Mouse (Mus musculus) hindbrain, embryonic 14.5 days (tissue): Measurements from ENCODE around the gene Cgrrf1. TPM values are rescaled to one million over a fixed set of nuclear protein-coding genes. Genes with fewer than 3 reads are reported as not detected.
A peak's percentile ranks its signal among the peaks of the same experiment; 100 is the strongest.

ENCODE experiments used
- ATAC-seq: fragments of 200-750 bp; cut with Nextera tagmentation; 2 replicates; pipeline ENCODE4 v1.8.0; 2017; ENCODE audit warnings: moderate number of reproducible peaks, mild to moderate bottlenecking, moderate TSS enrichment, moderate library complexity; ENCODE audit not compliant: low FRiP score
- DNase-seq: peaks from one replicate; pipeline ENCODE4 v3.0.0-alpha.2; 2015; ENCODE audit warnings: low spot score
- H3K27ac ChIP-seq: fragments of 300-500 bp; sonication (generic); 2 replicates; pipeline ENCODE4 v1.5.1; 2014; ENCODE audit warnings: mild to moderate bottlenecking, moderate library complexity
- H3K27me3 ChIP-seq: fragments of 300-500 bp; sonication (generic); 2 replicates; pipeline ENCODE4 v1.6.1; 2014; ENCODE audit warnings: mild to moderate bottlenecking, low read length, mixed read lengths; ENCODE audit not compliant: control insufficient read depth, insufficient read depth
- H3K36me3 ChIP-seq: fragments of 300-500 bp; sonication (generic); replicated peaks from 2 replicates; pipeline ENCODE4 v1.6.1; 2014; ENCODE audit not compliant: control insufficient read depth, insufficient read depth
- H3K4me1 ChIP-seq: fragments of 300-500 bp; sonication (generic); replicated peaks from 2 replicates; pipeline ENCODE4 v1.6.1; 2014; ENCODE audit warnings: antibody characterized with exemption, low read length, mixed read lengths; ENCODE audit not compliant: control insufficient read depth, insufficient read depth
- H3K4me2 ChIP-seq: fragments of 300-500 bp; sonication (generic); replicated peaks from 2 replicates; pipeline ENCODE4 v1.6.1; 2014; ENCODE audit warnings: mild to moderate bottlenecking, moderate library complexity
- H3K4me3 ChIP-seq: fragments of 300-500 bp; sonication (generic); replicated peaks from 2 replicates; pipeline ENCODE4 v1.5.1; 2014; ENCODE audit warnings: mild to moderate bottlenecking, low read length
- H3K9ac ChIP-seq: fragments of 300-500 bp; sonication (generic); 2 replicates; pipeline ENCODE4 v1.6.1; 2014
- H3K9me3 ChIP-seq: fragments of 300-500 bp; sonication (generic); 2 replicates; pipeline ENCODE4 v1.6.1; 2016; ENCODE audit warnings: low read length; ENCODE audit not compliant: control insufficient read depth
- WGBS: fragments of 180-500 bp; shearing (Covaris S2); extraction: QIAGEN DNeasy Blood & Tissue Kit; methylation state at CpG from one replicate; pipeline ENCODE4 v1.1.7; 2014; 5-methylcytosine and 5-hydroxymethylcytosine counted together
- polyA plus RNA-seq: library from polyadenylated mRNA; unstranded; fragments of >200 nt; fragmentation: Nextera tagmentation; extraction: Ambion mirVana; gene quantifications from 2 replicates; pipeline ENCODE4 v1.2.1, GENCODE M21; 2014

The Cgrrf1 gene
- polyA plus RNA-seq, 1 experiment from 2014 or later, result 21.3 TPM

GRCm38 (mm10) chr14:46883068-46883870 is 51.3 kb downstream of the Cgrrf1 start:
- H3K9me3 ChIP-seq, result no peaks in the 10 kb centered on the region
- H3K27ac ChIP-seq, result peak overlapping the region; percentile 45; the same call in 1 of the 2 replicates
- H3K4me3 ChIP-seq, result peak overlapping the region; percentile 59
- H3K4me1 ChIP-seq, result peaks cover 16% of the 10 kb centered on the region
- peak; percentile 57 for DNase-seq
- peaks cover 16% of the 10 kb centered on the region for H3K27me3 ChIP-seq
- H3K9ac ChIP-seq, result peak overlapping the region; percentile 72
- peak; percentile 44 for ATAC-seq
- H3K36me3 ChIP-seq, result no peaks in the 10 kb centered on the region
- under 1% methylated on average over 67 of the region's 70 CpGs for WGBS
- peak overlapping the region; percentile 90 for H3K4me2 ChIP-seq

- 1% methylated on average over 22 of the region's 29 CpGs for WGBS
- peak; percentile 49 for DNase-seq
- ATAC-seq, result peak; percentile 5; the same call in 1 of the 2 replicates
Observed at GRCm38 (mm10) chr14:46883871-46884441, 52.0 kb downstream of the Cgrrf1 start.

GRCm38 (mm10) chr14:46884701-46885428 is 52.9 kb downstream of the Cgrrf1 start:
- peak overlapping the region; percentile 78 for H3K27ac ChIP-seq
- peaks cover 16% of the 10 kb centered on the region for H3K27me3 ChIP-seq
- H3K9me3 ChIP-seq, result no peaks in the 10 kb centered on the region
- peaks cover 16% of the 10 kb centered on the region for H3K4me1 ChIP-seq
- H3K4me3 ChIP-seq, result peak overlapping the region; percentile 59
- peak overlapping the region; percentile 72 for H3K9ac ChIP-seq
- WGBS, result under 1% methylated on average over 47 of the region's 52 CpGs
- ATAC-seq (peak; percentile 70), DNase-seq (peak; percentile 78)
- H3K36me3 ChIP-seq, result no peaks in the 10 kb centered on the region
- peak overlapping the region; percentile 90 for H3K4me2 ChIP-seq

More at GRCm38 (mm10) chr14:46883871-46884441, 52.0 kb downstream of the Cgrrf1 start:
- no peaks in the 10 kb centered on the region for H3K9me3 ChIP-seq
- H3K36me3 ChIP-seq, result no peaks in the 10 kb centered on the region
- peaks cover 16% of the 10 kb centered on the region for H3K27me3 ChIP-seq
- H3K4me1 ChIP-seq, result peaks cover 16% of the 10 kb centered on the region
- peak overlapping the region; percentile 78 for H3K27ac ChIP-seq
- H3K4me3 ChIP-seq, result peak overlapping the region; percentile 59
- peak overlapping the region; percentile 90 for H3K4me2 ChIP-seq
- peak overlapping the region; percentile 72 for H3K9ac ChIP-seq

- peak; percentile 7; the same call in 1 of the 2 replicates for ATAC-seq
- peaks cover 16% of the 10 kb centered on the region for H3K4me1 ChIP-seq
- peak overlapping the region; percentile 90 for H3K4me2 ChIP-seq
- no peaks in the 10 kb centered on the region for H3K36me3 ChIP-seq
- peak; percentile 69 for DNase-seq
- no peaks in the 10 kb centered on the region for H3K9me3 ChIP-seq
- peak overlapping the region; percentile 59 for H3K4me3 ChIP-seq
- H3K9ac ChIP-seq, result peak overlapping the region; percentile 72
- peak overlapping the region; percentile 78 for H3K27ac ChIP-seq
- peaks cover 16% of the 10 kb centered on the region for H3K27me3 ChIP-seq
- under 1% methylated on average over 7 of the region's 7 CpGs for WGBS
Observed at GRCm38 (mm10) chr14:46885429-46885755, 53.5 kb downstream of the Cgrrf1 start.

GRCm38 (mm10) chr14:46885891-46886301 is 54.0 kb downstream of the Cgrrf1 start:
- no peaks in the 10 kb centered on the region for H3K9me3 ChIP-seq
- peak overlapping the region; percentile 59 for H3K4me3 ChIP-seq
- H3K27me3 ChIP-seq, result peaks cover 15% of the 10 kb centered on the region
- DNase-seq (peak; percentile 32), ATAC-seq (no peak)
- peaks cover 16% of the 10 kb centered on the region for H3K4me1 ChIP-seq
- peak overlapping the region; percentile 72 for H3K9ac ChIP-seq
- H3K4me2 ChIP-seq, result peak overlapping the region; percentile 90
- WGBS, result 21% methylated on average over 5 of the region's 5 CpGs
- H3K36me3 ChIP-seq, result no peaks in the 10 kb centered on the region
- peak overlapping the region; percentile 78 for H3K27ac ChIP-seq

- peaks cover 8% of the 10 kb centered on the region for H3K4me1 ChIP-seq
- H3K27ac ChIP-seq, result no peak overlapping the region
- no peak overlapping the region for H3K4me2 ChIP-seq
- no peaks in the 10 kb centered on the region for H3K36me3 ChIP-seq
- H3K4me3 ChIP-seq, result no peak overlapping the region
- ATAC-seq, result no peak
- WGBS, result 93% methylated on average over 4 of the region's 4 CpGs
- no peak for DNase-seq
- no peak overlapping the region for H3K9ac ChIP-seq
- no peaks in the 10 kb centered on the region for H3K27me3 ChIP-seq
- H3K9me3 ChIP-seq, result no peaks in the 10 kb centered on the region
Observed at GRCm38 (mm10) chr14:46889096-46889495, 57.2 kb downstream of the Cgrrf1 start.

GRCm38 (mm10) chr14:46893961-46894360 is 62.0 kb downstream of the Cgrrf1 start:
- Histone ChIP-seq H3K9me3 (no peaks in the 10 kb centered on the region), H3K36me3 (no peaks in the 10 kb centered on the region), H3K4me3 (no peak overlapping the region), H3K4me2 (no peak overlapping the region), H3K27me3 (no peaks in the 10 kb centered on the region), H3K9ac (no peak overlapping the region), H3K27ac (no peak overlapping the region), H3K4me1 (no peaks in the 10 kb centered on the region)
- 89% methylated on average over 10 of the region's 10 CpGs for whole genome bisulfite sequencing
- no peak for ATAC-seq
- DNase-seq, result no peak

- no peaks in the 10 kb centered on the region for H3K36me3 ChIP-seq
- H3K27me3 ChIP-seq, result no peaks in the 10 kb centered on the region
- H3K4me2 ChIP-seq, result no peak overlapping the region
- ATAC-seq (no peak), DNase-seq (no peak)
- no peaks in the 10 kb centered on the region for H3K9me3 ChIP-seq
- H3K4me3 ChIP-seq, result no peak overlapping the region
- 88% methylated on average over 5 of the region's 5 CpGs for WGBS
- no peak overlapping the region for H3K9ac ChIP-seq
- no peaks in the 10 kb centered on the region for H3K4me1 ChIP-seq
- H3K27ac ChIP-seq, result no peak overlapping the region
Observed at GRCm38 (mm10) chr14:46897953-46898352, 66.0 kb downstream of the Cgrrf1 start.

- Histone ChIP-seq H3K4me1 (no peaks in the 10 kb centered on the region), H3K4me2 (no peak overlapping the region), H3K9me3 (no peaks in the 10 kb centered on the region), H3K27ac (no peak overlapping the region), H3K27me3 (no peaks in the 10 kb centered on the region), H3K36me3 (no peaks in the 10 kb centered on the region), H3K4me3 (no peak overlapping the region), H3K9ac (no peak overlapping the region)
- WGBS, result 60% methylated on average over 3 of the region's 3 CpGs
- ATAC-seq (no peak), DNase-seq (no peak)
Observed at GRCm38 (mm10) chr14:46898626-46899025, 66.7 kb downstream of the Cgrrf1 start.
